Mouse (Mus musculus) megakaryocyte, embryonic 14.5 days (primary cell): Measurements from ENCODE around the gene Ikzf1. TPM values are rescaled to one million over a fixed set of nuclear protein-coding genes. Genes with fewer than 3 reads are reported as not detected.
A peak's percentile ranks its signal among the peaks of the same experiment; 100 is the strongest.

Source experiments
- H3K27me3 ChIP-seq: replicated peaks from 2 replicates; pipeline ENCODE3; 2012; ENCODE audit warnings: inconsistent platforms
- H3K36me3 ChIP-seq: replicated peaks from 2 replicates; pipeline ENCODE3; 2012; ENCODE audit warnings: low read length, inconsistent platforms, mixed read lengths
- H3K4me1 ChIP-seq: 2 replicates; pipeline ENCODE4 v1.6.1; 2012; ENCODE audit warnings: inconsistent platforms
- H3K4me3 ChIP-seq: replicated peaks from 2 replicates; pipeline ENCODE3; 2012; ENCODE audit warnings: moderate library complexity, mild to moderate bottlenecking, inconsistent platforms
- H3K9me3 ChIP-seq: 2 replicates; pipeline ENCODE4 v1.6.1; 2012; ENCODE audit warnings: inconsistent platforms
- FLI1 ChIP-seq: IDR thresholded peaks from 2 replicates; pipeline ENCODE4 v1.6.1; 2012; ENCODE audit warnings: low read length, inconsistent platforms, mixed read lengths
- GATA1 ChIP-seq: IDR thresholded peaks from 3 replicates; pipeline ENCODE4 v1.6.1; 2012; ENCODE audit warnings: mixed read lengths, low read length, inconsistent platforms, borderline replicate concordance
- polyA plus RNA-seq: library from polyadenylated mRNA; stranded (reverse); fragments of >175 nt; gene quantifications from 2 replicates; pipeline ENCODE4 v1.2.3, GENCODE M21; 2012; ENCODE audit warnings: low replicate concordance; ENCODE audit not compliant: insufficient read depth

Ikzf1 gene
- polyA plus RNA-seq, 1 experiment = 15.2 TPM

DNA sequence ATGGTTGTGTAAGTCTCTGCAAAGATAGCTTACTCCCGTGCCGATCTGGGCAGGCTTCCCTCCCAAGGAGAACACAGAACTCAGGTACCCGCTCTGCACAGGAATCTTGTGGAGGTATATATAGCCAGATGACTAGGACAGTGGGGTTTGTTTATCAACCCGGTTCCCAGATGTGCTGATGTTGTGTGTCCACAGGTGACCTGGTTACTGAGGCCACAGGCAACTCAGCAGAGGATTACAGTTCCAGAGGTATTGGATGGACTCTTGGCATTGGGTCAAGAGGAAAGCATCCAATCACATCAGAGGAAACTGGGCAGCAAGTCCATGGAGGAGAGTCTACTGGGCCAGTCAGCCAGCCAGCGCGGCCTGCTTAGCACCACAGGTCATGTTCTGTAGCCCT is 134.0 kb downstream of the Ikzf1 start:
- TF ChIP-seq GATA1 (no peak), FLI1 (no peak)
- Histone ChIP-seq H3K36me3 (no peaks in the 10 kb centered on the region), H3K27me3 (peaks cover 25% of the 10 kb centered on the region), H3K4me1 (peaks cover 34% of the 10 kb centered on the region), H3K4me3 (no peak overlapping the region), H3K9me3 (no peaks in the 10 kb centered on the region)

DNA sequence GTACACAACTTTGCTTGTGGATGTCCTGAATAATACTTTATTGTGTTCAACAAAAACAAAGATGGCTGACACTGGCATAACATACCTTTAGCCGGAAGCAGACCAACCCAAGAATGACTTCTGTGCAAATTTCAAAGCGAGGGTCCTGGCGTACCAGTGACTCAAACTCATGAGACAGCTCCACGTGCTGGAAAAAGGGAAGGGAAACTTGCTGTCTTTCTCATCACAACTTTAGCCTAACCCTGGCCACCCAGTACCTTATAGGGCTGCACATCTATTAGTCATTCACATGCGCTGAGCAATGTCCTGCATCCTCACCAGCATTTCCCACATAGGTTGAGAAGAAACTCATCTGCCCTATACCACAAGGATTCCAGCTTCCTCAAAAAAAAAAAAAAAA is 134.4 kb downstream of the Ikzf1 start:
- Histone ChIP-seq H3K9me3 (no peaks in the 10 kb centered on the region), H3K36me3 (no peaks in the 10 kb centered on the region), H3K4me3 (no peak overlapping the region), H3K4me1 (peaks cover 34% of the 10 kb centered on the region), H3K27me3 (peaks cover 29% of the 10 kb centered on the region)
- no peak for TF ChIP-seq FLI1
- no peak for TF ChIP-seq GATA1

DNA sequence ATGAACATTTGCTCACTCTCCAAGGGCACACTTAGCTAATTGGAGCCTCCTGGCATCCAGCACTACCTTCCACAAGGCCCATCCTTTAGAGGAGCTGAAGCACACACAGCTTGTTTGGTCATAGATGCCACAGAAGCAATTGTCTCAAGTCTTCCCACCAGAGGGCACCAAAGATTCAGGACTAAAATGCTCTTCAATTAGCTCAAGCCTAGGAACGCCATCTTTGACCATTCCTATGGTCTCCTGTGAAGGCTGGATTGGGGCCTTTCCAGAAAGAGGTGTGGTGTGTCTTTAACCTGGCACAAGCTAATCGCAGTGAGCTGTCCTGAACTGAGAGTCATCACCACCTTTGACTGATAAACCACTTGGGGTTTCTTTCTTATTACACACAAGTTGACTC is 135.4 kb downstream of the Ikzf1 start:
- H3K4me3 ChIP-seq = no peak overlapping the region
- no peaks in the 10 kb centered on the region for H3K9me3 ChIP-seq
- TF ChIP-seq FLI1 (no peak), GATA1 (no peak)
- no peaks in the 10 kb centered on the region for H3K36me3 ChIP-seq
- peaks cover 38% of the 10 kb centered on the region for H3K4me1 ChIP-seq
- H3K27me3 ChIP-seq = peaks cover 35% of the 10 kb centered on the region

DNA sequence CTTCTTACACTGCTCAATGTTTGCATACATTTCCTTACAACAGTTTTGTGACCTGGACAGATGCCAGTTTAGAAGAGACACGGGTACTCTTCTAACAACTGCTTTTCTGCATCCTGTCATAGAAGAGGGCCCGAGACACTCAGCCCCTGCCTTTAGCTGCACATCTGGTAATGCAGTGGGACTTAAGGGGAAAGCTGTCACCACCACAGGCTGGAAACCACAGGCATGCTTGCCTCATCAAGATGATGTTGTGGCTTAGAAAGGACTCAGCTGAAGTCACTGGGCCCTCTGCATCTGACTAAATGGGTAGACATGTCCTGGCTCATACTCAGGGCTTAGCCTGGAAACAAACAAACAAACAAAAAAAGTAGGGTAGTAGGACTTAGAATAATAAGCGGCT is 135.9 kb downstream of the Ikzf1 start:
- H3K27me3 ChIP-seq = peaks cover 38% of the 10 kb centered on the region
- no peaks in the 10 kb centered on the region for H3K36me3 ChIP-seq
- H3K4me1 ChIP-seq = peaks cover 37% of the 10 kb centered on the region
- H3K4me3 ChIP-seq = peak overlapping the region; percentile 29
- H3K9me3 ChIP-seq = no peaks in the 10 kb centered on the region
- TF ChIP-seq FLI1 = no peak
- no peak for TF ChIP-seq GATA1

DNA sequence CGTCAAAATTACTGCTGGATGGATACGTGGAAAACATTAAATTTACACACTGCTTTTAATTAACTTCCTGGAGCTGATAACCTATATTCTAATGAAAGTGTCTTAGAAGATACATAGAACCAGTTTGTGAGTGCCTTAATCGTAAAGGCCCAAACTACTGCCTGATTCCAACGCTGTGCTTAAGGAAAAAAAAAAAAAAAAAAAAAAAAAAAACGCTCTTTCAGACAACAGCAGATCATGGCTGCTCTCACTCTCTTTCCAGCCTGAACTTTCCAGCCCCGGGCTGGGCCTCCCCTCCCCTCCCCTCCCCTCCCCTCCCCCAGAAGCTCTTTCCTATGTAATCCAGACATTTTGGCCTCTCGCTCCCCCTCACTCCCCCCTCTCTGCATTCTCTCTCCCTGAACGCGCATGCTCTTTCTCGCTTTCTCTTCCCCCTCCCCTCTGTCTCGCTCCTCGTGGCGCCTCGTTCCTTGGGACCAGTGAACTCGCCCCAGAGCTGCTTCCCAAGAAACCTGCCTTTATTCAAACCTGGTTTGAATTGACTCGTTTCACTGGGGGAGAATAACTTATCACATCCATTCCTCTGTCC is 136.7 kb downstream of the Ikzf1 start:
- H3K4me1 ChIP-seq = peaks cover 31% of the 10 kb centered on the region
- no peaks in the 10 kb centered on the region for H3K9me3 ChIP-seq
- TF ChIP-seq FLI1 = no peak
- no peak for TF ChIP-seq GATA1
- no peaks in the 10 kb centered on the region for H3K36me3 ChIP-seq
- peaks cover 44% of the 10 kb centered on the region for H3K27me3 ChIP-seq
- no peak overlapping the region for H3K4me3 ChIP-seq

Other genes with a start within 250 kb of the Ikzf1 start
- gene Spata48, start 222.9 kb upstream of the Ikzf1 start, polyA plus RNA-seq = 6.8 and 25.8 TPM in 2 replicates
- gene Zpbp, start 222.6 kb upstream of the Ikzf1 start, polyA plus RNA-seq = not detected in 2 replicates
- gene 4930512M02Rik, start 57.2 kb upstream of the Ikzf1 start, polyA plus RNA-seq = not detected in 2 replicates
- gene Fignl1, start 124.0 kb downstream of the Ikzf1 start, polyA plus RNA-seq = 0.17 TPM in 1 of 2 replicates, not detected in the other
- not detected in 2 replicates for gene Ddc, start 213.1 kb downstream of the Ikzf1 start, polyA plus RNA-seq